Mouse (Mus musculus) hematopoietic stem cell, adult 5-6 weeks (primary cell): ENCODE measurements around the gene Gm27179. TPM values are rescaled to one million over a fixed set of nuclear protein-coding genes. Genes with fewer than 3 reads are reported as not detected.
A peak's percentile ranks its signal among the peaks of the same experiment; 100 is the strongest.
"Not testable (repeated sequence)": the region's sequence is repeated elsewhere in the genome, so short reads cannot be mapped to it uniquely, and the experiment has no call there.

Source experiments
- ATAC-seq, 2 experiments: fragments of 125-278 bp in 1 of 2; replicated peaks in 1 of 2; 2 replicates each; pipeline ENCODE4 v1.8.0; 2016 to 2017; ENCODE audit warnings: inconsistent platforms in 2 of 2, mild to moderate bottlenecking in 2 of 2, moderate number of reproducible peaks in 2 of 2, low read depth in 1 of 2, moderate TSS enrichment in 1 of 2; ENCODE audit not compliant: low FRiP score in 2 of 2, poor library complexity in 2 of 2, severe bottlenecking in 2 of 2, insufficient read depth in 1 of 2, low TSS enrichment in 1 of 2
- total RNA-seq: library from RNA; stranded (forward); fragments of 172-1452, 232-1000 nt; gene quantifications from 2 replicates; pipeline ENCODE4 v1.2.3, GENCODE M21; 2017

Gm27179 gene
- total RNA-seq, 1 experiment from 2014 or later: not detected

DNA sequence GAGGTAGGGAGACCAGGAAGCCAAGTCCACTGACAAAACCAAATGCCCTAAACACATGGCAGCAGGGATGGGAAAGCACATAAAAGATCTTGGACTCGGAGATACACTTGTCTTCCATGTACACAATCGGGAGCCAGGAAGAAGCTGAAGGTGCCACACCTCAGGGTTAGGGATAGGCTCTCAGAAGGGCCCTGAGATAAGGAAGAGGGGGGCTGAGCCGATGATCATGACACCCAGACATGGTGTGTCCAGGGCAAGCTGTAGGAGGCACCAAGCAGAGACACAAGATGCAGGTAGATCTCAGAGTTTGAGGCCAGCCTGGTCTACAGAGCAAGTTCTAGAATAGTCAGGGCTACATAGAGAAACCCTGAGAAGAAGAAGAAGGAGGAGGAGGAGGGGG is 17.8 kb downstream of the Gm27179 start:
- not testable (repeated sequence) for ATAC-seq

DNA sequence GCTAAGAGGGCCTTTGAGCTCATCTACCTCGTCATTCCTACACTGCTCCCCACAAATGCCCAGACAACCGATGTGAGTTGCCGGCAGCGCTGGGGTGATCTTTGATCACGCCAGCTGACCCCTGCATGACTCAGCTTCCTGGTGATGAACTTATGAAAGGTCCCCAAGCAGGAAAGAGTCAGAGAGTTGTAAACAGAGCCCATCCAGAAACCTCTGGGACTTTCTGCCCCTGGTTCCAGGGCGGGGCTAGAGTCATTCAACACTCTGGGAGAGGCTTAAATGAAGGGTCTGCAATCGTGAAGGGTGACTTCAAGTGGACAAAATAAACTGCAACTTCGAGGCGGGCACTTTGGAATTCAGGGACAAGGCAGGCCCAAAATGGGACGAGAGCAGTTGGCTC is 24.3 kb downstream of the Gm27179 start:
- not testable (repeated sequence) for ATAC-seq

DNA sequence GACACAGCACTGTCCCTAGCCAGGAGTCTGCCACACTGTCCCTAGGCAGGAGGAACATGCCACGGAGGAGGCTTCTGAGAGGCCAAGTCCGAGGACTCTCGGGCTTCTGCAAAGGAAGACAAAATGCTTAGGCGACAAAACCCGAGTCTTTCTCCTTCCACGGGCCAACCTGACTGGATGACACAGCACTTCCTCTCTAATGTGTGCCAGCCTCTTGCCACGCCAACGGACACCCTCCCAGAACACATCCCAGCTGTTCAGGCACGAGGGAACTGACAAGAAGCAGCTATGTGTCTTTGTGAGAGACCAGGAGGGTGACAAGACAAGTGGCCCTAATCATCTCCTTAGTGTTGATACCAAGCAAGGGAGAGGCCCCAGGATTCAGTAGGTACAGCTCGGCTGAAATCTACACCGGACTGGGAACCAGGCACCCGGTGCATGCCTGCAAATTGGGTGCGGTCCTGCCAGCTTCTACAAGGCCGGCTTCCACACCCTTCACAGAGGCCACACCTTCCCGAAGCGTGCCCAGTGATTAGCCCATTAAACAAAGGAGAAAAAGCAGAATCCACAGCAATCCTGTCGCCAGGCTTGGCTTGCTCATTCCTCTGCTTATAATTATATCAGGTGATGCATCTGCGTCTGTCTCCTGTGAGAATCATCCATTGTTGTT is 26.7 kb downstream of the Gm27179 start:
- peak; percentile 76 to 86 for ATAC-seq

DNA sequence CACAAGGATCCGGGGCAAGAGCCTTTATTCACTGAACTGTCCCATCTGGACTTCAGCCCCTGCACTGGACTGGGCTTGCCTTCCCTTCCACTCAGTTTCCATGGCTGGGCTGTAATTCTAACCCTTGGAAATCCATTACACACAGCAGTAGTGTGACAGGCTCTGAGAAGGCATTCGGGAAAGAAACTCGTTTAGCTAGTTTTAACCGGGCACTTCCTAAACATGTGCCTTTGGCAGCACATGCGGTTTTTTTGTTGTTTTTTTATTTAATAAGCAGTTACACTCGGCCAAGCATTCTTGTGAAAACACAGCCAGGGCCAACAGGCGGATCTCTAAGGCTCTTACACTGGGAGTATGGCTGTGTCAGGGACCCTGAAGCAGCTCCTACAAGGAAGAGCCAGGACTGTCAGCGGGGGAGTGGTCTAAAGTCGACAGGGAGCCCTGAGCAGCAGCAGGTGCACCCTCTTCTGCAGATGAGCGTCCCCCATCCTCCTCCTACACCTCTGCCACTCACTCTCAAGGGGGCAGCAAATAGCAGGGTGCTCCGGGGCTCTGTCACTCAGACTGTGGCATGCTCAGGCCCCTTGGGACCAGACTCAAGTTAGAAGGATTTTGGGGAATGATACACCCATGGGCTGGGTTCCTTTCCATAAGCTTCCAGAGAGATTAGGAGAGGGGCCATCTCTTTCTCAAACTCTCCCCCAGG is 38.3 kb downstream of the Gm27179 start:
- not testable (repeated sequence) for ATAC-seq

DNA sequence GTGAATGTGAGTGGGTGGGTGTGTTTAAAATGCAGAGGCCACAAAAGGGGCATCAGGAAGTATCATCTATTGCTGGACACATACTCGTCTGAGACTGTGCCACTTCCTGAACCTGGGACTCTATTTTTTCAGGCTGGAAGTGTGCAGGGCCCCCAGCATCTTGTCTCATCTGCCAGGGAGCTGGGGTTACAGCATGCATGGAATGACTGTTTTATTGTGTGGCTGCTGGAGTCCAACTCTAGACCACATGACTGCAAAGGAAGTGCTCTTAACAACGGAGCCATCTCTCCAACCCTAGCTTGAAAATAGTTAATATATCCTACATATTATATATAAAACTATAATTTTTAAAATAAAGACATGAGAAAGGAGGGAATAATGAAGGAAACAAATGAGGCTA is 39.0 kb downstream of the Gm27179 start:
- ATAC-seq: not testable (repeated sequence)

DNA sequence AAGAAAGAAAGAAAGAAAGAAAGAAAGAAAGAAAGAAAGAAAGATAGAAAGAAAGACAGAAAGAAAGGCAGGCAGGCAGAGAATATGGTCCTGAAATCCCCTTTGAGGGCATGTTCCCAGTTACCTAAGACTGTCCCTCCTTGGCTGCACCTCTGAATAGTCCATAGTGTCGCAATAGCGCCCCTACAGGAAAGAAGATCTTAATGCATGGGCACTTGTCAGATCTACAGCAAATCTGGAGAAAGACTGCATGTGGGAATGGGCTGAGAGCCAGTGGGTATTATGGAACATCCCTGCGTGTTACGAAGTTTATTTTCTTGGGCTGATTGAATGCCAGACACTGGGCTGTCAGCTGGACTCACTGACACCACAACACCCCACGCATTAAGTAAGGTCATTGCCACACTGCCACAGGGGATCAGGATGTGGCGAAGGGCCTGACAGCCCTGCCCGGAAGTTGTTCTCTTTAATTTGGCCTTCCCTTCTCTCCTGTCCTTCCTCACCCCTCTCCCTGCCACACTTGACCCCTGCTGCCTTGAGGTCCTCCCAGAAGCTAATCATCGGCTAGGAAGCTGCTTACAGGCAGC is 42.1 kb downstream of the Gm27179 start:
- ATAC-seq: peak; percentile 43 to 64; a peak in 3 of 4 replicates

DNA sequence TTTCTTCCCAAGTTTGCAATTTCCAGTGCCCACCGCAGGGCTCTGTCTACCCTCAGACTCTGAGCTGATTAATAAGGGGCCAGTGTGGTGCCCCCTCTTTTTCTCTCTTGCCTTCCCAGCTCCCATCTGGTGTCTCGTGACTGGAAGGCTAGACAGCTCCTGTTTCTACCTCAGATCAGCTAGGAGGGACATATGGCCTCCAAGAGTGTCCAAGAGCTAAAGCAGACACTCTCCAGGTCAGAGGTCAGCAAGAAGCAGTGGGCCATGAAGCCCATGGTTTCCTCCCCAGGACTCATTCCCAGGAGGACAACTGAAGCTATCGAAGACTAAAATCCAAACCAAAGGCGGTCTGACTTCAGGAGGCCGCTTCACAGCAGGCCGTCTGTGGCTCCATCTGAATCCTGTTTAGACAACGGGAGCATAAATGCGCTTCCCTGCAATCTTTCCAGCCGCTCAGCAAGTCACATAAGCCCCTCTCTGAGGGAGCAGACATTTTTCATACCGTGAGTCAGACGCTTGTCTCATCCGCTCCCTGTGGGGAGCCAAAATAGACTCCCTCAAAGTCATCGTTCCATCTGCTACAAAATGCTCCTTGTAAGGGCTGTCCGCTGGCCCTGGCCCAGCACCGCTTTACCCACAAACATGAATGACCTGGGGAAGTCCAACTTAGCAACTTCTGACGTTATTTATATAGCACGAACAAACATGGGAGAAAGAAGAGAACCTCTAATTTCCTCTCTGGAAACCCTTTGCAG is 44.6 kb downstream of the Gm27179 start:
- ATAC-seq: not testable (repeated sequence)

DNA sequence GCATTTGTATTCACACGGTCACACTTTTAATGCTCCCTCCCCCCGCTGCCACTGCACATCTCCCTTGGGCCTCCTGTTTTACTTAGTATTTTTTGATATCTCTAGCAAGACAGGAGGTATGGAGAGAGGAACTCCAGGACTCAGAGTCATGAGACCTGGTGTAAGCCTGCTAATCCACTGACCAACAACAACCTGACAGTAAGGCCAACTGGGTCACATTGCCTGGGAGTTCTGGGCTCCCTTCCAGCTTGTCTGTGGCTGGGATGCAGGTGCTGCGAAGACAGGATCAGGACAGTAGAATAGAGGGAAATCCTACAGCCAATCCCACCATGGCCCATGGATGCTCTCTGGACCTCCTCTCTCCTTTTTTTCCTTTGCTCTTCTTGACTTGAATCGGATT is 47.9 kb downstream of the Gm27179 start:
- not testable (repeated sequence) for ATAC-seq

Other genes with a start within 250 kb of the Gm27179 start
- not detected in 2 replicates for gene Synb, start 218.2 kb downstream of the Gm27179 start, total RNA-seq
- gene Gm16867, start 9.2 kb downstream of the Gm27179 start, total RNA-seq: 2.9 and 8.7 TPM in 2 replicates
- 16.2 and 22.6 TPM in 2 replicates for gene Entpd4b, start 42.9 kb upstream of the Gm27179 start, total RNA-seq